Mouse (Mus musculus): ENCODE measurements around the gene Slc5a1. TPM values are rescaled to one million over a fixed set of nuclear protein-coding genes. Genes with fewer than 3 reads are reported as not detected.

Slc5a1 gene
- total RNA-seq, 1 experiment from 2014 or later, result 0.11 TPM

- DNase-seq, result peak; percentile 16
These were observed 89.5 kb downstream of the Slc5a1 start for GRCm38 (mm10) chr5:33193567-33193966.

GRCm38 (mm10) chr5:33195246-33195852 is 91.3 kb downstream of the Slc5a1 start:
- DNase-seq, result no peak

- no peak for DNase-seq
These were observed 96.1 kb downstream of the Slc5a1 start for GRCm38 (mm10) chr5:33200071-33200470.

- no peak for DNase-seq
These were observed 97.7 kb downstream of the Slc5a1 start for GRCm38 (mm10) chr5:33201697-33202096.

- DNase-seq, result no peak
These were observed 98.6 kb downstream of the Slc5a1 start for GRCm38 (mm10) chr5:33202516-33203170.

GRCm38 (mm10) chr5:33203171-33203565 is 99.1 kb downstream of the Slc5a1 start:
- no peak for DNase-seq

GRCm38 (mm10) chr5:33203691-33204242 is 99.7 kb downstream of the Slc5a1 start:
- DNase-seq, result peak; percentile 85

- DNase-seq, result no peak
These were observed 100.3 kb downstream of the Slc5a1 start for GRCm38 (mm10) chr5:33204284-33204683.

- no peak for DNase-seq
These were observed 102.3 kb downstream of the Slc5a1 start for GRCm38 (mm10) chr5:33206328-33206727.

GRCm38 (mm10) chr5:33207136-33207535 is 103.1 kb downstream of the Slc5a1 start:
- no peak for DNase-seq

- no peak for DNase-seq
These were observed 104.7 kb downstream of the Slc5a1 start for GRCm38 (mm10) chr5:33208533-33209245.

- no peak for DNase-seq
These were observed 106.5 kb downstream of the Slc5a1 start for GRCm38 (mm10) chr5:33210515-33210914.

GRCm38 (mm10) chr5:33211254-33211653 is 107.2 kb downstream of the Slc5a1 start:
- DNase-seq, result no peak

Other genes with a start within 250 kb of the Slc5a1 start
- 38.7 and 39.8 TPM in 2 replicates for gene Prr14l, start 250.0 kb upstream of the Slc5a1 start, total RNA-seq (2021)
- 34.4 and 35.4 TPM in 2 replicates for gene Depdc5, start 240.5 kb upstream of the Slc5a1 start, total RNA-seq (2021)
- gene Ywhah, start 85.4 kb upstream of the Slc5a1 start, total RNA-seq (2021), result 162 and 166 TPM in 2 replicates
- gene Spon2, start 114.2 kb downstream of the Slc5a1 start, total RNA-seq (2021), result 1.7 and 2.5 TPM in 2 replicates
- 188 and 195 TPM in 2 replicates for gene Ctbp1, start 170.8 kb downstream of the Slc5a1 start, total RNA-seq (2021)
- gene Maea, start 231.3 kb downstream of the Slc5a1 start, total RNA-seq (2021), result 88.2 and 94.6 TPM in 2 replicates